Mouse (Mus musculus): ENCODE results near the gene Tuba4a.
"Not testable (repeated sequence)": the region's sequence is repeated elsewhere in the genome, so short reads cannot be mapped to it uniquely, and the experiment has no call there.

Gene Tuba4a

GRCm38 (mm10) chr1:75236117-75237050, 16.7 kb upstream of the Tuba4a start, which contains the start of gene Dnajb2:
TSS of gene Dnajb2 (plus strand) at chr1:75236406.
- DNase-seq (ENCODE audit: extremely low read depth, insufficient read length, low spot score): peak; percentile 88

GRCm38 (mm10) chr1:75234606-75235005, 14.9 kb upstream of the Tuba4a start:
- DNase-seq (ENCODE audit: extremely low read depth, insufficient read length, low spot score): peak; percentile 60

GRCm38 (mm10) chr1:75232489-75232888, 12.8 kb upstream of the Tuba4a start:
- not testable (repeated sequence) for DNase-seq (ENCODE audit: extremely low read depth, insufficient read length, low spot score)

GRCm38 (mm10) chr1:75231664-75232152, 12.0 kb upstream of the Tuba4a start, which contains the start of gene A630095N17Rik:
TSS of gene A630095N17Rik (minus strand) at chr1:75232102.
- DNase-seq (ENCODE audit: extremely low read depth, insufficient read length, low spot score): peak; percentile 53

- DNase-seq (ENCODE audit: extremely low read depth, insufficient read length, low spot score): peak; percentile 74
Measured at GRCm38 (mm10) chr1:75231224-75231623, 11.6 kb upstream of the Tuba4a start.

GRCm38 (mm10) chr1:75230335-75230994, 10.8 kb upstream of the Tuba4a start:
- DNase-seq (ENCODE audit: extremely low read depth, insufficient read length, low spot score): peak; percentile 84

GRCm38 (mm10) chr1:75229158-75229557, 9.5 kb upstream of the Tuba4a start:
- DNase-seq (ENCODE audit: extremely low read depth, insufficient read length, low spot score): peak; percentile 55

- DNase-seq (ENCODE audit: extremely low read depth, insufficient read length, low spot score): no peak
Measured at GRCm38 (mm10) chr1:75227653-75228052, 8.0 kb upstream of the Tuba4a start.

- no peak for DNase-seq (ENCODE audit: extremely low read depth, insufficient read length, low spot score)
Measured at GRCm38 (mm10) chr1:75226138-75226537, 6.5 kb upstream of the Tuba4a start.

GRCm38 (mm10) chr1:75225473-75225872, 5.8 kb upstream of the Tuba4a start:
- DNase-seq (ENCODE audit: extremely low read depth, insufficient read length, low spot score): no peak

- no peak for DNase-seq (ENCODE audit: extremely low read depth, insufficient read length, low spot score)
Measured at GRCm38 (mm10) chr1:75223532-75223931, 3.9 kb upstream of the Tuba4a start.

GRCm38 (mm10) chr1:75222926-75223325, 3.3 kb upstream of the Tuba4a start:
- no peak for DNase-seq (ENCODE audit: extremely low read depth, insufficient read length, low spot score)

- no peak for DNase-seq (ENCODE audit: extremely low read depth, insufficient read length, low spot score)
Measured at GRCm38 (mm10) chr1:75221538-75221937, 1.9 kb upstream of the Tuba4a start.

- DNase-seq (ENCODE audit: extremely low read depth, insufficient read length, low spot score): peak; percentile 86
Measured at GRCm38 (mm10) chr1:75219078-75219477, 587 bp downstream of the Tuba4a start.

GRCm38 (mm10) chr1:75218227-75219001, 1.3 kb downstream of the Tuba4a start:
- peak; percentile 76 for DNase-seq (ENCODE audit: extremely low read depth, insufficient read length, low spot score)

GRCm38 (mm10) chr1:75217893-75218226, 1.8 kb downstream of the Tuba4a start:
- no peak for DNase-seq (ENCODE audit: extremely low read depth, insufficient read length, low spot score)

- DNase-seq (ENCODE audit: extremely low read depth, insufficient read length, low spot score): no peak
Measured at GRCm38 (mm10) chr1:75216797-75217585, 2.7 kb downstream of the Tuba4a start.

- no peak for DNase-seq (ENCODE audit: extremely low read depth, insufficient read length, low spot score)
Measured at GRCm38 (mm10) chr1:75215785-75216184, 3.9 kb downstream of the Tuba4a start.

- DNase-seq (ENCODE audit: extremely low read depth, insufficient read length, low spot score): no peak
Measured at GRCm38 (mm10) chr1:75214886-75215285, 4.8 kb downstream of the Tuba4a start.

- no peak for DNase-seq (ENCODE audit: extremely low read depth, insufficient read length, low spot score)
Measured at GRCm38 (mm10) chr1:75214442-75214841, 5.2 kb downstream of the Tuba4a start.

Measured in 3134 (cell line).